Mouse (Mus musculus) cortical plate, adult 2 months (tissue): ENCODE data around the gene Tsga10ip.

Experiments
- CTCF ChIP-seq: fragments of 200-500 bp; IDR thresholded peaks from 2 replicates; pipeline ENCODE4 v1.5.1; 2011; ENCODE audit warnings: mild to moderate bottlenecking, control low read depth, low read length; ENCODE audit not compliant: insufficient read depth; ENCODE audit errors: extremely low read depth
- POLR2A ChIP-seq: fragments of 200-500 bp; IDR thresholded peaks from 2 replicates; pipeline ENCODE4 v1.6.1; 2011; ENCODE audit warnings: mild to moderate bottlenecking, low read length, control low read depth; ENCODE audit not compliant: insufficient read depth; ENCODE audit errors: extremely low read depth

DNA sequence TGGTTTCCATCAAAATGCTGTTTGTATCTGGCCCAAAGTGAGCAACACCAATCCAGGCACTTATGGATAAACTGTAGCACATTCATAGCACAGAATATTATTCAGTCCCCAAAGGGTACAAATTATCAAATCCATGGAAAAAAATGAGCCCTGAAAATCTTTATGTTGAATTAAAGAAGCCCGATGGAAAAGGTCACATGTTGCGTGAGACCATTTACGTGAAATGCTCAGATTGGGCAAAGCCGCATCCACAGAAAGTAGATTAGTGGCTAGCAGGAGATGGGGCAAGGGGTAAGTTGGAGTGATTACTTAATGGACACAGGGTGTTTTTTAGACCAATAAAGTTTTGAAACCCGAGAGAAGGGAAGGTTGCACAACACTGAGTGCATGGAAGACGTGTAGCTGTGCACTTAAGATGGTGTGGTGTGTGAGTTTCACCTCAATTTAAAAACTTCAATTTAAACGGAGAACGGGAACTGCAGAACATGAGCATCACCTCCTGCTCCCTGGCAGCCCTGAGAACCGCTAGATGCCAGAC, 42.1 kb upstream of the Tsga10ip start:
- TF ChIP-seq CTCF (no peak), POLR2A (no peak)
